Mouse (Mus musculus): Measurements from ENCODE around the gene Rcbtb2. TPM values are rescaled to one million over a fixed set of nuclear protein-coding genes. Genes with fewer than 3 reads are reported as not detected.
A peak's percentile ranks its signal among the peaks of the same experiment; 100 is the strongest.

The Rcbtb2 gene
- total and polyA plus RNA-seq, 3 experiments = 34.1 to 49.0 (median 36.9) TPM

- H3K4me2 ChIP-seq (ENCODE audit: insufficient read depth, low read depth, poor library complexity, severe bottlenecking) = no peak overlapping the region
- no peak overlapping the region for H3K4me3 ChIP-seq (replicated peaks in 1 of 3; ENCODE audit: low read depth in 2 of 3, low read length in 2 of 3, poor library complexity in 1 of 3)
- H3K27me3 ChIP-seq (replicated peaks) = no peaks in the 10 kb centered on the region
- dilution Hi-C loops (cut with MboI; ENCODE audit: extremely low pct_ligation_motif_present, extremely low pct_unique_long_range_greater_than_20kb, low sequenced_read_pairs) (no loop called here), in situ Hi-C loops (cut with MboI; ENCODE audit: low pct_ligation_motif_present, low pct_unique_long_range_greater_than_20kb, low sequenced_read_pairs) (loop anchor here (10.0 kb wide), 1 partner anchor 62 kb away; the partner anchor contains the start of gene Lpar6)
- H3K4me1 ChIP-seq (ENCODE audit: control insufficient read depth in 1 of 2, insufficient read depth in 2 of 2) = peaks cover 8 to 62% of the 10 kb centered on the region in 2 experiments
- no peak for DNase-seq (ENCODE audit: extremely low read depth)
- H3K79me2 ChIP-seq (replicated peaks; ENCODE audit: control insufficient read depth, extremely low read depth, insufficient read depth, poor library complexity, severe bottlenecking) = no peaks in the 10 kb centered on the region
- H3K9ac ChIP-seq (ENCODE audit: insufficient read depth, low read depth) = no peak overlapping the region
- H3K36me3 ChIP-seq (replicated peaks in 1 of 2; ENCODE audit: control insufficient read depth in 1 of 2, insufficient read depth in 1 of 2, low read length in 1 of 2) = peaks cover 13 to 35% of the 10 kb centered on the region in 2 experiments
- TF ChIP-seq SMC3 (IDR thresholded peaks at IDR 0.05; ENCODE audit: low read depth, low read length) (no peak), E2F4 (IDR thresholded peaks at IDR 0.05; ENCODE audit: insufficient replicate concordance, low read depth, low read length) (no peak), MAFK (IDR thresholded peaks at IDR 0.05; ENCODE audit: insufficient replicate concordance, low read length) (no peak), POLR2AphosphoS2 (IDR thresholded peaks at IDR 0.05; ENCODE audit: low read depth, low read length) (no peak), JUND (conservative IDR thresholded peaks at IDR 0.05; ENCODE audit: low read depth, low read length) (no peak), ETS1 (conservative IDR thresholded peaks at IDR 0.05; ENCODE audit: low read depth, low read length) (no peak), MXI1 (IDR thresholded peaks at IDR 0.05; ENCODE audit: low read depth, low read length) (no peak), MEF2A (IDR thresholded peaks at IDR 0.05; ENCODE audit: borderline replicate concordance, low read depth, low read length) (no peak), ZC3H11A (IDR thresholded peaks at IDR 0.05; ENCODE audit: low read depth, low read length) (no peak), KAT2A (IDR thresholded peaks at IDR 0.05; ENCODE audit: insufficient replicate concordance, low read length) (no peak), JUN (IDR thresholded peaks at IDR 0.05; ENCODE audit: insufficient read depth, low read depth, low read length) (no peak), BHLHE40 (IDR thresholded peaks at IDR 0.05; ENCODE audit: low read depth, low read length) (no peak), ZMIZ1 (IDR thresholded peaks at IDR 0.05; ENCODE audit: low read depth, low read length) (no peak), NRF1 (IDR thresholded peaks at IDR 0.05; ENCODE audit: low read depth, low read length) (no peak), RAD21 (IDR thresholded peaks at IDR 0.05; ENCODE audit: low read depth, low read length) (no peak), NELFE (IDR thresholded peaks at IDR 0.05; ENCODE audit: low read depth, low read length) (no peak), ELF1 (IDR thresholded peaks at IDR 0.05; ENCODE audit: low read depth, low read length) (no peak), GABPA (IDR thresholded peaks at IDR 0.05; ENCODE audit: insufficient replicate concordance, low read depth, low read length) (no peak)
- no peak overlapping the region for H3K27ac ChIP-seq (ENCODE audit: insufficient read depth, low read depth)
- no peaks in the 10 kb centered on the region for H3K9me3 ChIP-seq (replicated peaks; ENCODE audit: low read length)
Observed at GRCm38 (mm10) chr14:73172196-73173011, 49.6 kb downstream of the Rcbtb2 start.

- no peaks in the 10 kb centered on the region for H3K79me2 ChIP-seq (replicated peaks; ENCODE audit: control insufficient read depth, extremely low read depth, insufficient read depth, poor library complexity, severe bottlenecking)
Observed at GRCm38 (mm10) chr14:73173662-73174061, 50.8 kb downstream of the Rcbtb2 start.

More at GRCm38 (mm10) chr14:73173662-73174061, 50.8 kb downstream of the Rcbtb2 start:
- in situ Hi-C loops (cut with MboI; ENCODE audit: low pct_ligation_motif_present, low pct_unique_long_range_greater_than_20kb, low sequenced_read_pairs) = loop anchor here (10.0 kb wide), 1 partner anchor 61 kb away; the partner anchor contains the start of gene Lpar6
- no peak overlapping the region for H3K4me3 ChIP-seq (replicated peaks in 1 of 3; ENCODE audit: low read depth in 2 of 3, low read length in 2 of 3, poor library complexity in 1 of 3)
- peaks cover 17 to 40% of the 10 kb centered on the region in 2 experiments for H3K36me3 ChIP-seq (replicated peaks in 1 of 2; ENCODE audit: control insufficient read depth in 1 of 2, insufficient read depth in 1 of 2, low read length in 1 of 2)
- peak; percentile 45 for DNase-seq (ENCODE audit: extremely low read depth)
- no peak overlapping the region for H3K4me2 ChIP-seq (ENCODE audit: insufficient read depth, low read depth, poor library complexity, severe bottlenecking)
- no peaks in the 10 kb centered on the region for H3K9me3 ChIP-seq (replicated peaks; ENCODE audit: low read length)
- dilution Hi-C loops (cut with MboI; ENCODE audit: extremely low pct_ligation_motif_present, extremely low pct_unique_long_range_greater_than_20kb, low sequenced_read_pairs) = no loop called here
- TF ChIP-seq BHLHE40 (IDR thresholded peaks at IDR 0.05; ENCODE audit: low read depth, low read length) (peak; percentile 86), ETS1 (conservative IDR thresholded peaks at IDR 0.05; ENCODE audit: low read depth, low read length) (peak; percentile 72), E2F4 (IDR thresholded peaks at IDR 0.05; ENCODE audit: insufficient replicate concordance, low read depth, low read length) (no peak), TCF12 (IDR thresholded peaks at IDR 0.05; ENCODE audit: low read depth, low read length) (peak; percentile 31; the same call in 1 of the 2 replicates)
- H3K27me3 ChIP-seq (replicated peaks) = no peaks in the 10 kb centered on the region
- no peak overlapping the region for H3K9ac ChIP-seq (ENCODE audit: insufficient read depth, low read depth)
- H3K4me1 ChIP-seq (ENCODE audit: control insufficient read depth in 1 of 2, insufficient read depth in 2 of 2) = peaks cover 8 to 56% of the 10 kb centered on the region in 2 experiments
- no peak overlapping the region for H3K27ac ChIP-seq (ENCODE audit: insufficient read depth, low read depth)

Measured in CH12.LX (cell line).